Mouse (Mus musculus): ENCODE results near the gene E2f3. TPM values are rescaled to one million over a fixed set of nuclear protein-coding genes. Genes with fewer than 3 reads are reported as not detected.
A peak's percentile ranks its signal among the peaks of the same experiment; 100 is the strongest.

Gene E2f3
- polyA plus RNA-seq, 1 experiment from 2014 or later, result 6.5 TPM

DNA sequence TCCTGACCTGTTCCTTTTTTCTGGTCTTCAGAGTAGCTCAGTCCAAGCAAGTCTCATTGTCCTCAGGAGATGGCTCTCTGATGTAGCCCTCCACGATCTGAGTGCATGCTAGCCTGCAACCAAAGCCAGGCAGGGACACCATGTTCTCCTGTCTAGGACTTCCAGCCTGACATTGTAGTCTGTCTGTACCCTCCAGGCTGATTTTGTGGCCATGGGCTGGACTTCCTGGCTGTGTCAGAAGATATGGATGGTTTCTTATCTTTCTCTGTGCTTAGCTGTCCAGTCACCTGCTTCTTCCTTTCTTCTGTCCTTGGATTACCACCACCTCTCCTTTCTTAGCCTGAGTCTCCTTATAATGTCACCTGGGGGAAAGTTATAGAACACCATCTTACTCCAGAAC is 83.2 kb downstream of the E2f3 start:
- 95% methylated on average over 1 of the region's 1 CpGs for WGBS
- ATAC-seq, result no peak
- DNase-seq (ENCODE audit: low spot score), result no peak

DNA sequence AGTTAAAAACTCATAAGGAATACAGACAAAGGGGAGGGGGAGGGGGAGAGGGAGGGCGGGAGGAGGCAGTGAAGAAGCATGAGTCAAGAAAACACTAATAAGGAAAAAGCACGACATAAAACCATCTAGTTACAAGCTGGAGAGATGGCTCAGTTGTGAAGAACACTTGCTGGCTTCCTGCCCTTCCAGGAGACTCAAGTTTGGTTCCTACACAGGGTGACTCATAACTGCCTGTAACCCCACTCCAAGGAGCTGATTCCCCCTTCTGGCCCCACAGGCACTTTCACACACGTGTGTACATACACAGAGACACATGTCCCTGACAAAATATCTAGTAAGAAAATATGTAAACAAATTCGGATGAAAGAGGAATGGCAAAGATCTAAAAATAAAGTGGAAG is 84.2 kb downstream of the E2f3 start:
- H3K4me1 ChIP-seq (ENCODE audit: control insufficient read depth, insufficient read depth, low read length), result no peaks in the 10 kb centered on the region
- no peak overlapping the region for H3K9ac ChIP-seq (ENCODE audit: low read length)
- ATAC-seq, result no peak
- H3K4me2 ChIP-seq (ENCODE audit: low read length), result no peak overlapping the region
- DNase-seq (ENCODE audit: low spot score), result no peak
- WGBS, result 88% methylated on average over 4 of the region's 4 CpGs
- H3K4me3 ChIP-seq (ENCODE audit: low read depth, low read length), result no peak overlapping the region
- no peak overlapping the region for H3K27ac ChIP-seq (ENCODE audit: low read depth, low read length)
- H3K9me3 ChIP-seq (replicated peaks; ENCODE audit: control insufficient read depth, low read length), result peaks cover 19% of the 10 kb centered on the region
- H3K27me3 ChIP-seq (replicated peaks; ENCODE audit: control insufficient read depth, insufficient read depth, low read length), result no peaks in the 10 kb centered on the region
- H3K36me3 ChIP-seq (ENCODE audit: control insufficient read depth, insufficient read depth, low read length), result peaks cover 6% of the 10 kb centered on the region

More for the DNA sequence above, 83.2 kb downstream of the E2f3 start:
- Histone ChIP-seq H3K27ac (ENCODE audit: low read depth, low read length) (no peak overlapping the region), H3K4me1 (ENCODE audit: control insufficient read depth, insufficient read depth, low read length) (no peaks in the 10 kb centered on the region), H3K9me3 (replicated peaks; ENCODE audit: control insufficient read depth, low read length) (peaks cover 19% of the 10 kb centered on the region), H3K4me3 (ENCODE audit: low read depth, low read length) (no peak overlapping the region), H3K9ac (ENCODE audit: low read length) (no peak overlapping the region), H3K4me2 (ENCODE audit: low read length) (no peak overlapping the region), H3K36me3 (ENCODE audit: control insufficient read depth, insufficient read depth, low read length) (peaks cover 15% of the 10 kb centered on the region), H3K27me3 (replicated peaks; ENCODE audit: control insufficient read depth, insufficient read depth, low read length) (no peaks in the 10 kb centered on the region)

DNA sequence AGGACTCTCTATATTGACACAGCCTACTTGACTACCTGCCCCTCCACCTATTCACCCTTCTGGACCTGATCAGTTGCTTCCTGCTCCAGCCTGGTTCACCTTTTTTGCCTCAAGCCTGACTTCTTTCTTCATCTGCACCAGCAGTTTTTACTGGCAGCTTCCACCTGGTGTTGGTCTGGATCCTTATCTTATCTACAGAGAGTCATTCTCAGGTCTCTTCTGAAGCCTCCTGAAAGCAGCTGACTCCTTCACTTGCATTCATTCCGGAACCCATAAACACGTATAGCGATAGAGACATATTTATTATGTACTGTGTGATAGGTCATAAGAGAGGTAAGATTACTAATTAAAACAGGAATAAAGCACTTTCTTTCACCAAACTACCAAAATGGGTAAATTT is 119.1 kb downstream of the E2f3 start:
- Histone ChIP-seq H3K27me3 (replicated peaks; ENCODE audit: control insufficient read depth, insufficient read depth, low read length) (no peaks in the 10 kb centered on the region), H3K9ac (ENCODE audit: low read length) (no peak overlapping the region), H3K36me3 (ENCODE audit: control insufficient read depth, insufficient read depth, low read length) (no peaks in the 10 kb centered on the region), H3K4me3 (ENCODE audit: low read depth, low read length) (no peak overlapping the region), H3K27ac (ENCODE audit: low read depth, low read length) (no peak overlapping the region), H3K4me1 (ENCODE audit: control insufficient read depth, insufficient read depth, low read length) (no peaks in the 10 kb centered on the region), H3K9me3 (replicated peaks; ENCODE audit: control insufficient read depth, low read length) (no peaks in the 10 kb centered on the region), H3K4me2 (ENCODE audit: low read length) (no peak overlapping the region)
- DNase-seq (ENCODE audit: low spot score), result no peak
- WGBS, result 97% methylated on average over 3 of the region's 3 CpGs
- ATAC-seq, result no peak

- H3K9ac ChIP-seq (ENCODE audit: low read length), result no peak overlapping the region
- no peaks in the 10 kb centered on the region for H3K27me3 ChIP-seq (replicated peaks; ENCODE audit: control insufficient read depth, insufficient read depth, low read length)
- WGBS, result 49% methylated on average over 6 of the region's 6 CpGs
- H3K9me3 ChIP-seq (replicated peaks; ENCODE audit: control insufficient read depth, low read length), result no peaks in the 10 kb centered on the region
- H3K4me1 ChIP-seq (ENCODE audit: control insufficient read depth, insufficient read depth, low read length), result no peaks in the 10 kb centered on the region
- no peak overlapping the region for H3K27ac ChIP-seq (ENCODE audit: low read depth, low read length)
- H3K4me3 ChIP-seq (ENCODE audit: low read depth, low read length), result no peak overlapping the region
- DNase-seq (ENCODE audit: low spot score) (no peak), ATAC-seq (no peak)
- H3K4me2 ChIP-seq (ENCODE audit: low read length), result no peak overlapping the region
- no peaks in the 10 kb centered on the region for H3K36me3 ChIP-seq (ENCODE audit: control insufficient read depth, insufficient read depth, low read length)
Measured at GRCm38 (mm10) chr13:29864331-29864730, 121.5 kb downstream of the E2f3 start.

DNA sequence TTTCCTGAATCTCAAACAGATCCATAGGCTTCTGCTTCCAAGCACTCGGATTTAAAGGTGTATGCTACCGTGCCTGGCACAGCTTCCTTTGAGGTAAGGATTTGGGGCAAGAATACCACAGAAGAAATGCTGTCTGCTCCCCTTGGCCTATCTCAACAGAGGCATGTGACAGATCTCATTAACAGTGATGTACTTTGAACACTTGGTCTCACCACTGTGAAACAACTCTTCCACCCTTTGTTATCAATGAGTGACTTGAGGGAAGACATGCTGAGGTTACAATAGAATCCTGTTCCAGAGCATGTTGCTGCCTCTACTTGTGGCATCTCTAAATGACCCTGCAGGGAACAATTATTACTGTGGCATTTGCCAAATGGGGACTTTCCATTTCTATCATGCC is 125.8 kb downstream of the E2f3 start:
- no peaks in the 10 kb centered on the region for H3K9me3 ChIP-seq (replicated peaks; ENCODE audit: control insufficient read depth, low read length)
- ATAC-seq, result no peak
- H3K27ac ChIP-seq (ENCODE audit: low read depth, low read length), result no peak overlapping the region
- 73% methylated on average over 2 of the region's 2 CpGs for WGBS
- H3K4me2 ChIP-seq (ENCODE audit: low read length), result no peak overlapping the region
- H3K4me1 ChIP-seq (ENCODE audit: control insufficient read depth, insufficient read depth, low read length), result no peaks in the 10 kb centered on the region
- no peak overlapping the region for H3K4me3 ChIP-seq (ENCODE audit: low read depth, low read length)
- no peaks in the 10 kb centered on the region for H3K36me3 ChIP-seq (ENCODE audit: control insufficient read depth, insufficient read depth, low read length)
- H3K9ac ChIP-seq (ENCODE audit: low read length), result no peak overlapping the region
- H3K27me3 ChIP-seq (replicated peaks; ENCODE audit: control insufficient read depth, insufficient read depth, low read length), result no peaks in the 10 kb centered on the region
- no peak for DNase-seq (ENCODE audit: low spot score)

- Histone ChIP-seq H3K27me3 (replicated peaks; ENCODE audit: control insufficient read depth, insufficient read depth, low read length) (no peaks in the 10 kb centered on the region), H3K36me3 (ENCODE audit: control insufficient read depth, insufficient read depth, low read length) (no peaks in the 10 kb centered on the region), H3K9ac (ENCODE audit: low read length) (no peak overlapping the region), H3K27ac (ENCODE audit: low read depth, low read length) (no peak overlapping the region), H3K9me3 (replicated peaks; ENCODE audit: control insufficient read depth, low read length) (no peaks in the 10 kb centered on the region), H3K4me3 (ENCODE audit: low read depth, low read length) (no peak overlapping the region), H3K4me1 (ENCODE audit: control insufficient read depth, insufficient read depth, low read length) (peaks cover 4% of the 10 kb centered on the region; the same call in 1 of the 2 replicates), H3K4me2 (ENCODE audit: low read length) (no peak overlapping the region)
- DNase-seq (ENCODE audit: low spot score), result peak; percentile 67
- WGBS, result 16% methylated on average over 4 of the region's 4 CpGs
- ATAC-seq, result peak; percentile 47; the same call in 1 of the 2 replicates
Measured at GRCm38 (mm10) chr13:29857436-29857835, 128.4 kb downstream of the E2f3 start.

Other genes starting within 250 kb of the E2f3 start
- 23.9 and 32.1 TPM in 2 replicates for gene Cdkal1, start 130.4 kb downstream of the E2f3 start, polyA plus RNA-seq (2014; fragmentation: Nextera tagmentation; extraction: Ambion mirVana)
- 2.2 and 2.3 TPM in 2 replicates for gene Mboat1, start 150.4 kb upstream of the E2f3 start, polyA plus RNA-seq (2014; fragmentation: Nextera tagmentation; extraction: Ambion mirVana)

Measured in forebrain, embryonic 14.5 days (tissue).